Mouse (Mus musculus): ENCODE results near the gene Zbtb20.

- no peak for TF ChIP-seq CTCF (IDR thresholded peaks at IDR 0.05; ENCODE audit: low read depth)
- no peak for TF ChIP-seq EP300 (IDR thresholded peaks at IDR 0.05; ENCODE audit: low read depth)
These were observed 590.5 kb downstream of the Zbtb20 start for GRCm38 (mm10) chr16:43465921-43466748.

All from liver, embryonic 14.5 days (tissue).